Mouse (Mus musculus): Measurements from ENCODE around the gene Kbtbd4.

The Kbtbd4 gene

GRCm38 (mm10) chr2:90956053-90956452, 51.5 kb downstream of the Kbtbd4 start:
- no peak for DNase-seq (ENCODE audit: low spot score in 2 of 2)

- DNase-seq (ENCODE audit: low spot score in 2 of 2) = no peak
Measured at GRCm38 (mm10) chr2:90958856-90959255, 54.3 kb downstream of the Kbtbd4 start.

- DNase-seq (ENCODE audit: low spot score in 2 of 2) = no peak
Measured at GRCm38 (mm10) chr2:90960012-90960411, 55.5 kb downstream of the Kbtbd4 start.
